Mouse (Mus musculus): ENCODE measurements around the gene Gm37240. TPM values are rescaled to one million over a fixed set of nuclear protein-coding genes. Genes with fewer than 3 reads are reported as not detected.
A peak's percentile ranks its signal among the peaks of the same experiment; 100 is the strongest.

Gm37240 gene
- polyA plus RNA-seq, 1 experiment from 2014 or later: 11.4 TPM

- Histone ChIP-seq H3K4me3 (replicated peaks; ENCODE audit: low read length) (no peak overlapping the region), H3K4me1 (ENCODE audit: control insufficient read depth, insufficient read depth, low read length) (no peaks in the 10 kb centered on the region), H3K9me3 (replicated peaks; ENCODE audit: control insufficient read depth, low read length) (no peaks in the 10 kb centered on the region; the same call in 1 of the 2 replicates), H3K9ac (ENCODE audit: low read length) (no peak overlapping the region), H3K36me3 (ENCODE audit: control insufficient read depth, insufficient read depth, low read length) (no peaks in the 10 kb centered on the region), H3K27ac (ENCODE audit: low read length) (no peak overlapping the region), H3K27me3 (ENCODE audit: control insufficient read depth, insufficient read depth, low read length) (no peaks in the 10 kb centered on the region), H3K4me2 (ENCODE audit: low read depth, low read length) (no peak overlapping the region)
- 65% methylated on average over 9 of the region's 9 CpGs for WGBS
- ATAC-seq (ENCODE audit: insufficient read depth, low FRiP score): peak; percentile 66; the same call in 1 of the 2 replicates
These were observed 1277.1 kb downstream of the Gm37240 start for GRCm38 (mm10) chr3:84610183-84610710.

- no peak for ATAC-seq (ENCODE audit: insufficient read depth, low FRiP score)
- Histone ChIP-seq H3K4me3 (replicated peaks; ENCODE audit: low read length) (no peak overlapping the region), H3K9ac (ENCODE audit: low read length) (no peak overlapping the region), H3K9me3 (replicated peaks; ENCODE audit: control insufficient read depth, low read length) (no peaks in the 10 kb centered on the region; the same call in 1 of the 2 replicates), H3K4me2 (ENCODE audit: low read depth, low read length) (no peak overlapping the region), H3K27me3 (ENCODE audit: control insufficient read depth, insufficient read depth, low read length) (no peaks in the 10 kb centered on the region), H3K36me3 (ENCODE audit: control insufficient read depth, insufficient read depth, low read length) (no peaks in the 10 kb centered on the region), H3K4me1 (ENCODE audit: control insufficient read depth, insufficient read depth, low read length) (no peaks in the 10 kb centered on the region), H3K27ac (ENCODE audit: low read length) (peak overlapping the region; percentile 88)
- 44% methylated on average over 9 of the region's 9 CpGs for WGBS
These were observed 1284.1 kb downstream of the Gm37240 start for GRCm38 (mm10) chr3:84603212-84603611.

GRCm38 (mm10) chr3:84602759-84603158 is 1284.6 kb downstream of the Gm37240 start:
- H3K4me1 ChIP-seq (ENCODE audit: control insufficient read depth, insufficient read depth, low read length): no peaks in the 10 kb centered on the region
- no peak; the same call in 1 of the 2 replicates for ATAC-seq (ENCODE audit: insufficient read depth, low FRiP score)
- peak overlapping the region; percentile 88 for H3K27ac ChIP-seq (ENCODE audit: low read length)
- H3K9ac ChIP-seq (ENCODE audit: low read length): no peak overlapping the region
- 68% methylated on average over 2 of the region's 2 CpGs for WGBS
- H3K9me3 ChIP-seq (replicated peaks; ENCODE audit: control insufficient read depth, low read length): no peaks in the 10 kb centered on the region; the same call in 1 of the 2 replicates
- no peaks in the 10 kb centered on the region for H3K27me3 ChIP-seq (ENCODE audit: control insufficient read depth, insufficient read depth, low read length)
- no peak overlapping the region for H3K4me3 ChIP-seq (replicated peaks; ENCODE audit: low read length)
- no peak overlapping the region for H3K4me2 ChIP-seq (ENCODE audit: low read depth, low read length)
- H3K36me3 ChIP-seq (ENCODE audit: control insufficient read depth, insufficient read depth, low read length): no peaks in the 10 kb centered on the region

GRCm38 (mm10) chr3:84601870-84602495 is 1285.3 kb downstream of the Gm37240 start:
- ATAC-seq (ENCODE audit: insufficient read depth, low FRiP score): peak; percentile 65; the same call in 1 of the 2 replicates
- H3K4me3 ChIP-seq (replicated peaks; ENCODE audit: low read length): no peak overlapping the region
- WGBS: 72% methylated on average over 9 of the region's 9 CpGs
- H3K4me1 ChIP-seq (ENCODE audit: control insufficient read depth, insufficient read depth, low read length): no peaks in the 10 kb centered on the region
- H3K27ac ChIP-seq (ENCODE audit: low read length): peak overlapping the region; percentile 88
- H3K27me3 ChIP-seq (ENCODE audit: control insufficient read depth, insufficient read depth, low read length): no peaks in the 10 kb centered on the region
- H3K9ac ChIP-seq (ENCODE audit: low read length): no peak overlapping the region
- no peaks in the 10 kb centered on the region for H3K36me3 ChIP-seq (ENCODE audit: control insufficient read depth, insufficient read depth, low read length)
- H3K4me2 ChIP-seq (ENCODE audit: low read depth, low read length): no peak overlapping the region
- no peaks in the 10 kb centered on the region; the same call in 1 of the 2 replicates for H3K9me3 ChIP-seq (replicated peaks; ENCODE audit: control insufficient read depth, low read length)

- Histone ChIP-seq H3K36me3 (ENCODE audit: control insufficient read depth, insufficient read depth, low read length) (no peaks in the 10 kb centered on the region), H3K4me2 (ENCODE audit: low read depth, low read length) (no peak overlapping the region), H3K27me3 (ENCODE audit: control insufficient read depth, insufficient read depth, low read length) (no peaks in the 10 kb centered on the region; the same call in 1 of the 2 replicates), H3K4me3 (replicated peaks; ENCODE audit: low read length) (no peak overlapping the region), H3K9me3 (replicated peaks; ENCODE audit: control insufficient read depth, low read length) (no peaks in the 10 kb centered on the region), H3K27ac (ENCODE audit: low read length) (peak overlapping the region; percentile 25; the same call in 1 of the 2 replicates), H3K9ac (ENCODE audit: low read length) (no peak overlapping the region), H3K4me1 (ENCODE audit: control insufficient read depth, insufficient read depth, low read length) (peaks cover 8% of the 10 kb centered on the region; the same call in 1 of the 2 replicates)
- ATAC-seq (ENCODE audit: insufficient read depth, low FRiP score): no peak
- 80% methylated on average over 6 of the region's 6 CpGs for WGBS
These were observed 1288.6 kb downstream of the Gm37240 start for GRCm38 (mm10) chr3:84598756-84599155.

- ATAC-seq (ENCODE audit: insufficient read depth, low FRiP score): peak; percentile 59
- H3K4me1 ChIP-seq (ENCODE audit: control insufficient read depth, insufficient read depth, low read length): peaks cover 8% of the 10 kb centered on the region; the same call in 1 of the 2 replicates
- peak overlapping the region; percentile 86 for H3K27ac ChIP-seq (ENCODE audit: low read length)
- WGBS: 65% methylated on average over 6 of the region's 6 CpGs
- H3K4me3 ChIP-seq (replicated peaks; ENCODE audit: low read length): no peak overlapping the region
- H3K4me2 ChIP-seq (ENCODE audit: low read depth, low read length): no peak overlapping the region
- H3K27me3 ChIP-seq (ENCODE audit: control insufficient read depth, insufficient read depth, low read length): no peaks in the 10 kb centered on the region; the same call in 1 of the 2 replicates
- H3K9ac ChIP-seq (ENCODE audit: low read length): no peak overlapping the region
- H3K36me3 ChIP-seq (ENCODE audit: control insufficient read depth, insufficient read depth, low read length): no peaks in the 10 kb centered on the region
- H3K9me3 ChIP-seq (replicated peaks; ENCODE audit: control insufficient read depth, low read length): no peaks in the 10 kb centered on the region
These were observed 1289.2 kb downstream of the Gm37240 start for GRCm38 (mm10) chr3:84597996-84598734.

GRCm38 (mm10) chr3:84595677-84596234 is 1291.6 kb downstream of the Gm37240 start:
- Histone ChIP-seq H3K9ac (ENCODE audit: low read length) (no peak overlapping the region), H3K27me3 (ENCODE audit: control insufficient read depth, insufficient read depth, low read length) (no peaks in the 10 kb centered on the region; the same call in 1 of the 2 replicates), H3K4me3 (replicated peaks; ENCODE audit: low read length) (peak overlapping the region; percentile 36), H3K4me2 (ENCODE audit: low read depth, low read length) (peak overlapping the region; percentile 63), H3K9me3 (replicated peaks; ENCODE audit: control insufficient read depth, low read length) (no peaks in the 10 kb centered on the region), H3K27ac (ENCODE audit: low read length) (peak overlapping the region; percentile 78), H3K36me3 (ENCODE audit: control insufficient read depth, insufficient read depth, low read length) (no peaks in the 10 kb centered on the region), H3K4me1 (ENCODE audit: control insufficient read depth, insufficient read depth, low read length) (peaks cover 8% of the 10 kb centered on the region; the same call in 1 of the 2 replicates)
- WGBS: 41% methylated on average over 5 of the region's 5 CpGs
- no peak for ATAC-seq (ENCODE audit: insufficient read depth, low FRiP score)

GRCm38 (mm10) chr3:84594894-84595676 is 1292.2 kb downstream of the Gm37240 start:
- Histone ChIP-seq H3K4me1 (ENCODE audit: control insufficient read depth, insufficient read depth, low read length) (peaks cover 8% of the 10 kb centered on the region; the same call in 1 of the 2 replicates), H3K4me2 (ENCODE audit: low read depth, low read length) (peak overlapping the region; percentile 63), H3K4me3 (replicated peaks; ENCODE audit: low read length) (peak overlapping the region; percentile 36), H3K27me3 (ENCODE audit: control insufficient read depth, insufficient read depth, low read length) (no peaks in the 10 kb centered on the region; the same call in 1 of the 2 replicates), H3K27ac (ENCODE audit: low read length) (peak overlapping the region; percentile 86), H3K36me3 (ENCODE audit: control insufficient read depth, insufficient read depth, low read length) (no peaks in the 10 kb centered on the region), H3K9ac (ENCODE audit: low read length) (peak overlapping the region; percentile 60), H3K9me3 (replicated peaks; ENCODE audit: control insufficient read depth, low read length) (no peaks in the 10 kb centered on the region)
- peak; percentile 58; the same call in 1 of the 2 replicates for ATAC-seq (ENCODE audit: insufficient read depth, low FRiP score)
- 5% methylated on average over 23 of the region's 23 CpGs for WGBS
